Mouse (Mus musculus) liver, embryonic 14.5 days (tissue): ENCODE measurements around the gene Oas2.

Experiments
- CTCF ChIP-seq: IDR thresholded peaks from 2 replicates; pipeline ENCODE4 v1.5.1; 2016; ENCODE audit warnings: antibody characterized with exemption, low read depth, control low read depth
- EP300 ChIP-seq: IDR thresholded peaks from 2 replicates; pipeline ENCODE4 v1.6.1; 2016; ENCODE audit warnings: antibody characterized with exemption, low read depth

GRCm38 (mm10) chr5:120782446-120782845 is 32.8 kb upstream of the Oas2 start:
- TF ChIP-seq CTCF (no peak), EP300 (no peak)
